Mouse (Mus musculus) monocyte, adult 5-6 weeks (primary cell): ENCODE results near the gene Tmem258. TPM values are rescaled to one million over a fixed set of nuclear protein-coding genes. Genes with fewer than 3 reads are reported as not detected.

Experiments used
- ATAC-seq: fragments of 153-309, 156-312 bp; replicated peaks from 2 replicates; pipeline ENCODE4 v1.8.0; 2017; ENCODE audit warnings: mild to moderate bottlenecking; ENCODE audit not compliant: low TSS enrichment, insufficient number of reproducible peaks, severe bottlenecking, poor library complexity, low FRiP score
- total RNA-seq: library from RNA; stranded (forward); fragments of 200-1000, 200-491, 200-594 nt; gene quantifications from 3 replicates; pipeline ENCODE4 v1.2.3, GENCODE M21; 2017

The Tmem258 gene
- total RNA-seq, 1 experiment from 2014 or later: 133 TPM

- no peak for ATAC-seq
Measured at GRCm38 (mm10) chr19:10210885-10211284, 7.1 kb downstream of the Tmem258 start.

GRCm38 (mm10) chr19:10213796-10214471 is 10.1 kb downstream of the Tmem258 start:
- ATAC-seq: no peak

GRCm38 (mm10) chr19:10216101-10216500 is 12.3 kb downstream of the Tmem258 start:
- no peak for ATAC-seq

- no peak for ATAC-seq
Measured at GRCm38 (mm10) chr19:10219108-10219507, 15.3 kb downstream of the Tmem258 start.

GRCm38 (mm10) chr19:10219593-10219992 is 15.8 kb downstream of the Tmem258 start:
- ATAC-seq: no peak

- ATAC-seq: no peak
Measured at GRCm38 (mm10) chr19:10221585-10221984, 17.8 kb downstream of the Tmem258 start.

- ATAC-seq: no peak
Measured at GRCm38 (mm10) chr19:10222656-10223055, 18.8 kb downstream of the Tmem258 start.

- no peak for ATAC-seq
Measured at GRCm38 (mm10) chr19:10223561-10223960, 19.7 kb downstream of the Tmem258 start.

- no peak for ATAC-seq
Measured at GRCm38 (mm10) chr19:10224637-10225453, 21.0 kb downstream of the Tmem258 start.

- ATAC-seq: no peak
Measured at GRCm38 (mm10) chr19:10225767-10226166, 22.0 kb downstream of the Tmem258 start.

- ATAC-seq: no peak
Measured at GRCm38 (mm10) chr19:10231016-10231415, 27.2 kb downstream of the Tmem258 start.

GRCm38 (mm10) chr19:10231871-10232270 is 28.1 kb downstream of the Tmem258 start:
- no peak for ATAC-seq

GRCm38 (mm10) chr19:10232327-10233017 is 28.7 kb downstream of the Tmem258 start:
- ATAC-seq: no peak

GRCm38 (mm10) chr19:10235784-10236565 is 32.2 kb downstream of the Tmem258 start:
- no peak for ATAC-seq

- ATAC-seq: no peak
Measured at GRCm38 (mm10) chr19:10238477-10238876, 34.7 kb downstream of the Tmem258 start.

- no peak for ATAC-seq
Measured at GRCm38 (mm10) chr19:10239419-10239818, 35.6 kb downstream of the Tmem258 start.

- ATAC-seq: 0 out of 2 replicates have a peak, but pooled peaks have one; percentile 5
Measured at GRCm38 (mm10) chr19:10239975-10240653, 36.3 kb downstream of the Tmem258 start.

GRCm38 (mm10) chr19:10240654-10241305 is 37.0 kb downstream of the Tmem258 start, which contains the start of gene Myrf:
Gene Myrf (minus strand): TSS chr19:10240748.
- ATAC-seq: peak; percentile 23; the same call in 1 of the 2 replicates
